Mouse (Mus musculus) ZHBTc4 (cell line): ENCODE data around the gene Lipa.

ENCODE experiments used
- DNase-seq: peaks from one replicate; pipeline ENCODE4 v3.0.0-alpha.2; 2011; ENCODE audit warnings: low read depth, low spot score

The Lipa gene

GRCm38 (mm10) chr19:34468216-34468615 is 59.1 kb downstream of the Lipa start:
- DNase-seq: no peak

GRCm38 (mm10) chr19:34464453-34464852 is 62.8 kb downstream of the Lipa start:
- DNase-seq: no peak

GRCm38 (mm10) chr19:34461451-34462019 is 65.7 kb downstream of the Lipa start:
- DNase-seq: no peak

- no peak for DNase-seq
Observed at GRCm38 (mm10) chr19:34450784-34451370, 76.4 kb downstream of the Lipa start.

GRCm38 (mm10) chr19:34448851-34449250 is 78.4 kb downstream of the Lipa start:
- peak; percentile 68 for DNase-seq

- DNase-seq: no peak
Observed at GRCm38 (mm10) chr19:34445410-34446012, 81.8 kb downstream of the Lipa start.

- no peak for DNase-seq
Observed at GRCm38 (mm10) chr19:34444785-34445184, 82.5 kb downstream of the Lipa start.
